In genomic region chr16:17753686-17754085, GRCm38 (mm10) we compare ENCODE assay signal across 15 mouse cellular contexts. TPM values are rescaled to one million over a fixed set of nuclear protein-coding genes. Genes with fewer than 3 reads are reported as not detected.
DNase-seq lines count a peak whose midpoint lies in the region; ATAC-seq and TF ChIP-seq lines count a peak whose summit lies in the region.
"Had no signal": no experiment of that assay in that cellular context is flagged by ENCODE, and none has a peak within 500 bp of the region (broad histone marks: within the 10 kb centered on the region; RNA-seq: fewer than 3 reads in every experiment).

No protein-coding gene starts in this region.

- no peaks in the 10 kb centered on the region for H3K36me3 ChIP-seq in limb, embryonic 14.5 days (ENCODE audit: control insufficient read depth, insufficient read depth, low read length)
- H3K36me3 ChIP-seq in limb, embryonic 10.5 days = no peaks in the 10 kb centered on the region
- no peaks in the 10 kb centered on the region for H3K36me3 ChIP-seq in heart, embryonic 15.5 days
- H3K36me3 ChIP-seq: liver, embryonic 13.5 days; neural tube, embryonic 13.5 days had no signal

- WGBS in limb, embryonic 14.5 days = 52% methylated on average over 1 of the region's 1 CpGs
- WGBS in limb, embryonic 10.5 days = 61% methylated on average over 1 of the region's 1 CpGs
- WGBS in heart, embryonic 15.5 days = 29% methylated on average over 1 of the region's 1 CpGs

- peak; percentile 55 for DNase-seq in adrenal gland, adult 2 months
- DNase-seq in adrenal gland, adult 8-10 months = no peak
- no peak for DNase-seq in limb, embryonic 14.5 days (ENCODE audit: low spot score)
- no peak for DNase-seq in limb, embryonic 10.5 days (ENCODE audit: low spot score)
- DNase-seq in adrenal gland, postnatal 14 days = peak; percentile 11
- no peak for DNase-seq in layer of hippocampus, adult 18-20 months (ENCODE audit: low spot score in 2 of 2)
- DNase-seq in thymus, adult 18-20 months = no peak
- DNase-seq: B cell, adult 2 months; cerebellum, adult 11 months; liver, embryonic 13.5 days; retina, postnatal 1 day had no signal

- 0 out of 2 replicates have a peak overlapping the region, but pooled peaks have one; percentile 39 for H3K27ac ChIP-seq in limb, embryonic 14.5 days (replicated peaks; ENCODE audit: low read depth, low read length)
- no peak overlapping the region for H3K27ac ChIP-seq in limb, embryonic 10.5 days
- H3K27ac ChIP-seq in heart, embryonic 15.5 days = peak overlapping the region; percentile 66; the same call in 1 of the 2 replicates
- H3K27ac ChIP-seq: liver, embryonic 13.5 days; macrophage; neural tube, embryonic 13.5 days had no signal

- H3K4me1 ChIP-seq in limb, embryonic 14.5 days (ENCODE audit: control insufficient read depth, insufficient read depth, low read length) = no peaks in the 10 kb centered on the region
- peaks cover under 1% of the 10 kb centered on the region for H3K4me1 ChIP-seq in limb, embryonic 10.5 days
- H3K4me1 ChIP-seq in heart, embryonic 15.5 days (replicated peaks) = peaks cover 8% of the 10 kb centered on the region

- H3K9me3 ChIP-seq in limb, embryonic 14.5 days (ENCODE audit: control insufficient read depth, low read length) = no peaks in the 10 kb centered on the region
- H3K9me3 ChIP-seq in limb, embryonic 10.5 days (replicated peaks) = no peaks in the 10 kb centered on the region
- H3K9me3 ChIP-seq in heart, embryonic 15.5 days (replicated peaks) = no peaks in the 10 kb centered on the region
- H3K9me3 ChIP-seq: liver, embryonic 13.5 days; neural tube, embryonic 13.5 days had no signal

- TF ChIP-seq POLR2A in limb, embryonic 14.5 days (IDR thresholded peaks at IDR 0.05; ENCODE audit: borderline replicate concordance, extremely low read depth, insufficient read depth, insufficient read length) = no peak

- H3K4me3 ChIP-seq in limb, embryonic 14.5 days (replicated peaks; ENCODE audit: low read length) = no peak overlapping the region
- no peak overlapping the region for H3K4me3 ChIP-seq in limb, embryonic 10.5 days
- no peak overlapping the region for H3K4me3 ChIP-seq in heart, embryonic 15.5 days
- H3K4me3 ChIP-seq: liver, embryonic 13.5 days; neural tube, embryonic 13.5 days had no signal

- ATAC-seq in limb, embryonic 14.5 days (ENCODE audit: low FRiP score, low read depth) = no peak
- ATAC-seq in heart, embryonic 15.5 days (replicated peaks; ENCODE audit: insufficient number of reproducible peaks, insufficient read depth, low FRiP score, low read depth) = no peak
- ATAC-seq: midbrain, embryonic 16.5 days had no signal

- H3K9ac ChIP-seq in limb, embryonic 14.5 days (ENCODE audit: low read depth, low read length, severe bottlenecking) = no peak overlapping the region
- no peak overlapping the region for H3K9ac ChIP-seq in heart, embryonic 15.5 days
- H3K9ac ChIP-seq: liver, embryonic 13.5 days; neural tube, embryonic 13.5 days had no signal

- H3K4me2 ChIP-seq in limb, embryonic 14.5 days (replicated peaks; ENCODE audit: low read depth, low read length, severe bottlenecking) = no peak overlapping the region
- no peak overlapping the region for H3K4me2 ChIP-seq in heart, embryonic 15.5 days
- H3K4me2 ChIP-seq: liver, embryonic 13.5 days; neural tube, embryonic 13.5 days had no signal

- H3K27me3 ChIP-seq in limb, embryonic 14.5 days (ENCODE audit: control insufficient read depth, insufficient read depth, low read length) = no peaks in the 10 kb centered on the region
- peaks cover 7% of the 10 kb centered on the region; the same call in 1 of the 2 replicates for H3K27me3 ChIP-seq in limb, embryonic 10.5 days (ENCODE audit: low read depth, poor library complexity, severe bottlenecking)
- H3K27me3 ChIP-seq in heart, embryonic 15.5 days = no peaks in the 10 kb centered on the region
- H3K27me3 ChIP-seq: liver, embryonic 13.5 days had no signal

RNA-seq across cellular contexts. Expression of gene Klhl22, which starts 5.7 kb away (rescaled TPM):
- 10 to 100 TPM; 45.5 to 49.8 TPM for total RNA-seq in adrenal gland, adult 2 months (2021)
- 55.3 and 68.2 TPM in 2 replicates for polyA plus RNA-seq in adrenal gland, adult 2 months (2012; rRNA removed)
- total RNA-seq in adrenal gland, adult 8-10 months (2022) = 10 to 100 TPM; 40.5 to 65.6 (median 50.8) TPM
- 124 and 176 TPM in 2 replicates for polyA plus RNA-seq in limb, embryonic 14.5 days (2012; rRNA removed)
- 87.2 and 101 TPM in 2 replicates for polyA plus RNA-seq in limb, embryonic 14.5 days (2014; fragmentation: Nextera tagmentation; extraction: Ambion mirVana)
- polyA plus RNA-seq in limb, embryonic 10.5 days (2016; fragmentation: Nextera tagmentation; extraction: Ambion mirVana) = 70.4 and 81.3 TPM in 2 replicates
- 40.3 and 43.1 TPM in 2 replicates for total RNA-seq in adrenal gland, postnatal 14 days (2021)
- polyA plus RNA-seq in heart, embryonic 15.5 days (2015; fragmentation: Nextera tagmentation; extraction: Ambion mirVana) = 33.0 and 45.7 TPM in 2 replicates
- total RNA-seq in layer of hippocampus, adult 18-20 months (2021) = 100 to 1,000 TPM in 1 of 2 experiments, 10 to 100 TPM in 1; 86.9 to 100 TPM

RNA-seq across cellular contexts. Expression of gene Med15, which starts 21.0 kb away (rescaled TPM):
- total RNA-seq in adrenal gland, adult 2 months (2021) = 10 to 100 TPM; 53.9 to 65.4 TPM
- 138 and 157 TPM in 2 replicates for polyA plus RNA-seq in adrenal gland, adult 2 months (2012; rRNA removed)
- total RNA-seq in adrenal gland, adult 8-10 months (2022) = 10 to 100 TPM; 54.1 to 95.8 (median 62.0) TPM
- 84.6 and 121 TPM in 2 replicates for polyA plus RNA-seq in limb, embryonic 14.5 days (2012; rRNA removed)
- polyA plus RNA-seq in limb, embryonic 14.5 days (2014; fragmentation: Nextera tagmentation; extraction: Ambion mirVana) = 41.6 and 44.0 TPM in 2 replicates
- polyA plus RNA-seq in limb, embryonic 10.5 days (2016; fragmentation: Nextera tagmentation; extraction: Ambion mirVana) = 53.2 and 55.1 TPM in 2 replicates
- 51.3 and 60.3 TPM in 2 replicates for total RNA-seq in adrenal gland, postnatal 14 days (2021)
- 25.6 and 37.2 TPM in 2 replicates for polyA plus RNA-seq in heart, embryonic 15.5 days (2015; fragmentation: Nextera tagmentation; extraction: Ambion mirVana)
- total RNA-seq in layer of hippocampus, adult 18-20 months (2021) = 10 to 100 TPM; 68.5 to 76.3 TPM

RNA-seq across cellular contexts. Expression of gene Scarf2, which starts 43.4 kb away (rescaled TPM):
- total RNA-seq in adrenal gland, adult 2 months (2021) = 10 to 100 TPM in 1 of 2 experiments, 1 to 10 TPM in 1; 8.4 to 15.9 TPM
- polyA plus RNA-seq in adrenal gland, adult 2 months (2012; rRNA removed) = 61.7 and 75.1 TPM in 2 replicates
- 10 to 100 TPM; 11.8 to 14.9 (median 13.1) TPM for total RNA-seq in adrenal gland, adult 8-10 months (2022)
- polyA plus RNA-seq in limb, embryonic 14.5 days (2012; rRNA removed) = 232 and 360 TPM in 2 replicates
- polyA plus RNA-seq in limb, embryonic 14.5 days (2014; fragmentation: Nextera tagmentation; extraction: Ambion mirVana) = 51.3 and 64.9 TPM in 2 replicates
- 16.8 and 24.5 TPM in 2 replicates for polyA plus RNA-seq in limb, embryonic 10.5 days (2016; fragmentation: Nextera tagmentation; extraction: Ambion mirVana)
- 11.3 and 12.4 TPM in 2 replicates for total RNA-seq in adrenal gland, postnatal 14 days (2021)
- 6.6 and 11.3 TPM in 2 replicates for polyA plus RNA-seq in heart, embryonic 15.5 days (2015; fragmentation: Nextera tagmentation; extraction: Ambion mirVana)
- total RNA-seq in layer of hippocampus, adult 18-20 months (2021) = 1 to 10 TPM; 1.5 to 2.5 TPM

Comparison
In these comparisons a context has a peak if more than half of its experiments do, and no peak if none do; other contexts are left out.
1. DNase-seq: peak in adrenal gland, adult 2 months (single experiment) and adrenal gland, postnatal 14 days (single experiment); none in adrenal gland, adult 8-10 months (single experiment), limb, embryonic 14.5 days (single experiment), limb, embryonic 10.5 days (single experiment), layer of hippocampus, adult 18-20 months (0 of 2) and thymus, adult 18-20 months (0 of 2).